Mouse (Mus musculus): ENCODE results near the gene Edar.

Edar gene

GRCm38 (mm10) chr10:58601946-58602345 lies 73.5 kb downstream of the Edar start:
- DNase-seq (ENCODE audit: low read depth) = no peak

- DNase-seq (ENCODE audit: low read depth) = peak; percentile 37
Measured at GRCm38 (mm10) chr10:58601431-58601901, 74.0 kb downstream of the Edar start.

- DNase-seq (ENCODE audit: low read depth) = no peak
Measured at GRCm38 (mm10) chr10:58600983-58601382, 74.5 kb downstream of the Edar start.

- DNase-seq (ENCODE audit: low read depth) = no peak
Measured at GRCm38 (mm10) chr10:58600151-58600550, 75.3 kb downstream of the Edar start.

GRCm38 (mm10) chr10:58595821-58596220 lies 79.6 kb downstream of the Edar start:
- DNase-seq (ENCODE audit: low read depth) = no peak

- no peak for DNase-seq (ENCODE audit: low read depth)
Measured at GRCm38 (mm10) chr10:58595197-58595596, 80.3 kb downstream of the Edar start.

GRCm38 (mm10) chr10:58594486-58594885 lies 81.0 kb downstream of the Edar start:
- no peak for DNase-seq (ENCODE audit: low read depth)

GRCm38 (mm10) chr10:58585427-58586223 lies 89.8 kb downstream of the Edar start:
- DNase-seq (ENCODE audit: low read depth) = no peak

- no peak for DNase-seq (ENCODE audit: low read depth)
Measured at GRCm38 (mm10) chr10:58560521-58560920, 114.9 kb downstream of the Edar start.

- DNase-seq (ENCODE audit: low read depth) = peak; percentile 84
Measured at GRCm38 (mm10) chr10:58559901-58560300, 115.6 kb downstream of the Edar start.

GRCm38 (mm10) chr10:58559098-58559497 lies 116.4 kb downstream of the Edar start:
- peak; percentile 58 for DNase-seq (ENCODE audit: low read depth)

GRCm38 (mm10) chr10:58554693-58555387 lies 120.6 kb downstream of the Edar start:
- DNase-seq (ENCODE audit: low read depth) = no peak

All from NIH3T3 (cell line).